Mouse (Mus musculus): ENCODE measurements around the gene Abtb2. TPM values are rescaled to one million over a fixed set of nuclear protein-coding genes. Genes with fewer than 3 reads are reported as not detected.
A peak's percentile ranks its signal among the peaks of the same experiment; 100 is the strongest.

The Abtb2 gene
- polyA plus RNA-seq, 1 experiment from 2014 or later: 10.5 TPM

DNA sequence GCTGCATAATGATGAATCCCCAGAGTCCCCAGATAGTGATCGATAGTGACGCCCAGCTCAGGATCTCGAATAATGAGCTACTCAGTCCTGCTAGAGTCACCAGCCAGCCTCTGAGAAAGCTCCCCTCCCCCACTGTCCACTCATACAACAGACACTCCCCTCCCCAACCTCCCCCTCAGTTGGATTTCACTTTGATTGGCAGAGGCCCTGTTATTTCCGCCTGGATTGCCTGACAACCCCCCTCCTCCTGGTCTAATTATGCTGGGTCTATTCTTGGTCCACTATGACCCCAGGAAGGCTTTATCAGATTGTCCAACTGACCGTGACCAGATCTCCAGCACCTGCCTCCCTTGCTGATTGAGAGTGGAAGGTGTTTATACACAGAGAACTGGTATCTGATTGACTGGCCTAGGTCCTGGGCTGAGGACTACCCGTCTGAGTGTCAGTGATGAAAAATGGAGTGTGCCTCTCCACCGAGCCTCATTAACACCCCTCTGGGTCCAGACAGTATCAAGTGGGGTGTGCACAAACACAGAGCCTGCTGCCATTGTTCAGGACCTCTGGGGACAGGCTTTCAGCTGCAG, 59.3 kb downstream of the Abtb2 start:
- Histone ChIP-seq H3K4me2 (replicated peaks) (no peak overlapping the region; the same call in 1 of the 2 replicates), H3K4me1 (replicated peaks; ENCODE audit: control insufficient read depth, insufficient read depth, low read length) (peaks cover 40% of the 10 kb centered on the region), H3K9me3 (ENCODE audit: control insufficient read depth, low read length) (no peaks in the 10 kb centered on the region), H3K4me3 (replicated peaks; ENCODE audit: low read length) (no peak overlapping the region), H3K27ac (peak overlapping the region; percentile 83), H3K36me3 (replicated peaks; ENCODE audit: control insufficient read depth, insufficient read depth) (no peaks in the 10 kb centered on the region), H3K9ac (peak overlapping the region; percentile 26; the same call in 1 of the 2 replicates), H3K27me3 (ENCODE audit: control insufficient read depth, insufficient read depth, low read length) (no peaks in the 10 kb centered on the region)
- WGBS: 2% methylated on average over 7 of the region's 7 CpGs
- ATAC-seq (ENCODE audit: low FRiP score) (peak; percentile 86), DNase-seq (ENCODE audit: low spot score) (peak; percentile 55)

DNA sequence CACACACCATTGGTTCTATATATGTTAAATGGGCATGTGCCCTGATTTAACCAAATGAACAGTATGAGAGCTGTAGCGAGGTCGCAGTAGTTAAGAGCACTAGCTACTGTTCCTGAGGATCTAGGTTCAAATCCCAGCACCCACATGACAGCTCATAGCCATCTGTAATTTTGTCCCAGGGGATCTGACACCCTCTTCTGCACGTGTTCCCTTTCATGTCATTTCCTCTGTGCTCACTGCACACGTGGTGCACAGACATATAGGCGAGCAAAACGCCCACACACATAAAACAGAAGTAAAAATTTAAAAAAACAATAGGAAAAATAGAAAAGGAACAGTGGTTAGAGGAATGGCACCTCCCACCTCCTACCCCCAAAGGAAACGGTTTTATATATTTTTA, 61.0 kb downstream of the Abtb2 start:
- Histone ChIP-seq H3K9ac (no peak overlapping the region), H3K4me2 (replicated peaks) (no peak overlapping the region), H3K27me3 (ENCODE audit: control insufficient read depth, insufficient read depth, low read length) (no peaks in the 10 kb centered on the region), H3K4me1 (replicated peaks; ENCODE audit: control insufficient read depth, insufficient read depth, low read length) (peaks cover 48% of the 10 kb centered on the region), H3K4me3 (replicated peaks; ENCODE audit: low read length) (no peak overlapping the region), H3K36me3 (replicated peaks; ENCODE audit: control insufficient read depth, insufficient read depth) (no peaks in the 10 kb centered on the region), H3K9me3 (ENCODE audit: control insufficient read depth, low read length) (no peaks in the 10 kb centered on the region), H3K27ac (no peak overlapping the region)
- DNase-seq (ENCODE audit: low spot score) (no peak), ATAC-seq (ENCODE audit: low FRiP score) (no peak)
- 81% methylated on average over 7 of the region's 7 CpGs for WGBS

DNA sequence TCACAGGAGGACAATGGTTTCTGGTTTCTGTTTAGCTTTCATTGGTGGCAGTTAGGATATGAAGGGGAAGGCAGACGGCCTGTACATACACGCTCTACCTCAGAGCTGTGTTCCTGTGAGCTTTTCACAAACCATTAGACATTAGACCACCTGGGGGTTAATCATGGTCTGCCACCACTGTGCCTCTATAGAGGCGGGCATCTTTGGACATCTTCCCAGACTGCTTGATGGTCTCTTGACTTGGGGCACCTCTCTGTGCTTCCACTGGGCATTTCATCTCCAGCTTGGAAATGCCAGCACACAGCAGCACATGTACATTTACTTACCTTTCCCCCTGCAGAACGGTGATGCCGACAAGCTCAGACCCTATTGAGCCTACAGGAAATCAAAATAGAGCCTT, 63.8 kb downstream of the Abtb2 start:
- Histone ChIP-seq H3K36me3 (replicated peaks; ENCODE audit: control insufficient read depth, insufficient read depth) (no peaks in the 10 kb centered on the region), H3K9ac (no peak overlapping the region), H3K9me3 (ENCODE audit: control insufficient read depth, low read length) (no peaks in the 10 kb centered on the region), H3K4me2 (replicated peaks) (no peak overlapping the region), H3K4me1 (replicated peaks; ENCODE audit: control insufficient read depth, insufficient read depth, low read length) (peaks cover 28% of the 10 kb centered on the region), H3K4me3 (replicated peaks; ENCODE audit: low read length) (no peak overlapping the region), H3K27ac (no peak overlapping the region), H3K27me3 (ENCODE audit: control insufficient read depth, insufficient read depth, low read length) (no peaks in the 10 kb centered on the region)
- DNase-seq (ENCODE audit: low spot score) (no peak), ATAC-seq (ENCODE audit: low FRiP score) (no peak)
- WGBS: 56% methylated on average over 5 of the region's 5 CpGs

- no peak overlapping the region for H3K9ac ChIP-seq
- H3K36me3 ChIP-seq (replicated peaks; ENCODE audit: control insufficient read depth, insufficient read depth): no peaks in the 10 kb centered on the region
- no peaks in the 10 kb centered on the region for H3K27me3 ChIP-seq (ENCODE audit: control insufficient read depth, insufficient read depth, low read length)
- DNase-seq (ENCODE audit: low spot score) (no peak), ATAC-seq (ENCODE audit: low FRiP score) (no peak)
- peak overlapping the region; percentile 28 for H3K27ac ChIP-seq
- H3K4me3 ChIP-seq (replicated peaks; ENCODE audit: low read length): no peak overlapping the region
- WGBS: 72% methylated on average over 7 of the region's 7 CpGs
- H3K4me1 ChIP-seq (replicated peaks; ENCODE audit: control insufficient read depth, insufficient read depth, low read length): peaks cover 16% of the 10 kb centered on the region
- no peaks in the 10 kb centered on the region for H3K9me3 ChIP-seq (ENCODE audit: control insufficient read depth, low read length)
- H3K4me2 ChIP-seq (replicated peaks): no peak overlapping the region
Measured at GRCm38 (mm10) chr2:103631293-103631717, 65.2 kb downstream of the Abtb2 start.

DNA sequence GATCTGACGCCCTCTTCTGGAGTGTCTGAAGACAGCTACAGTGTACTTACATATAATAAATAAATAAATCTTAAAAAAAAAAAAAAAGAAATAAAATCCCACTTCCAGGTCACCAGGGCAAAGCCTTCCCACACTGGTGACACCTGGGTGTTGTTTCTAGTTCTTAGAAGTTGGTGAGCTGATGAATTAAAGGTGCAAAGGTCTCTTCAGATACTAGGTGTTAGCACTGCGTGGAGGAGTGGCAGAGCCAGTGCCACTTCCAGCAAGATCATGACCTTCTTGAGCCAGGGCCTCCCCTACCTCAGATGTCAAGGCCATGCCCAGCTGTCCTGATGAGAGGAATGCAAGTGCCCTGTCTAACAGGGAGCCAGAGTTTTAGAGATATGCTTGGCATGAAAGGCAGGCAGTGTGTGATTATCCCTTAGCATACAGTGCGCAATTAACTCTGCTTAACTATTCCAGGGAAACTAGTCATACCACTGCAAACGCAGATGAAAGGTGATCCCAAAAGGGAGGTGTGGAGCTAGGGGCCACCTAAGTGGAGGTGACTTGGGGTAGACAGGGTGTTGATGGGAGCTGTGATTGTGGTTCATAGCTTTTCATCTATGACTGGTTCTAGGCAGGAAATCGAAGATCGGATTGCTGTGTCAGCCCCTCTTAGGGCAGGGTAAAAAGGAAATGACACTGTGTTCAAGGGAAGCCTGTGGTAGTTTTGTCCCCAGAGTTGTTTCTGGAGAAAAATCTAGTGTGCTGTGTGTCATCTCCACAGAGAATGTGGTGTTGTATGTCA, 66.2 kb downstream of the Abtb2 start:
- H3K9ac ChIP-seq: no peak overlapping the region
- H3K4me2 ChIP-seq (replicated peaks): no peak overlapping the region
- DNase-seq (ENCODE audit: low spot score) (no peak), ATAC-seq (ENCODE audit: low FRiP score) (no peak)
- WGBS: 88% methylated on average over 5 of the region's 6 CpGs
- H3K27ac ChIP-seq: no peak overlapping the region
- H3K4me3 ChIP-seq (replicated peaks; ENCODE audit: low read length): no peak overlapping the region
- no peaks in the 10 kb centered on the region for H3K9me3 ChIP-seq (ENCODE audit: control insufficient read depth, low read length)
- no peaks in the 10 kb centered on the region for H3K27me3 ChIP-seq (ENCODE audit: control insufficient read depth, insufficient read depth, low read length)
- no peaks in the 10 kb centered on the region for H3K36me3 ChIP-seq (replicated peaks; ENCODE audit: control insufficient read depth, insufficient read depth)
- H3K4me1 ChIP-seq (replicated peaks; ENCODE audit: control insufficient read depth, insufficient read depth, low read length): peaks cover 21% of the 10 kb centered on the region

- Histone ChIP-seq H3K27me3 (ENCODE audit: control insufficient read depth, insufficient read depth, low read length) (no peaks in the 10 kb centered on the region), H3K4me2 (replicated peaks) (no peak overlapping the region), H3K9me3 (ENCODE audit: control insufficient read depth, low read length) (no peaks in the 10 kb centered on the region), H3K4me1 (replicated peaks; ENCODE audit: control insufficient read depth, insufficient read depth, low read length) (peaks cover 26% of the 10 kb centered on the region), H3K4me3 (replicated peaks; ENCODE audit: low read length) (no peak overlapping the region), H3K9ac (no peak overlapping the region), H3K27ac (no peak overlapping the region), H3K36me3 (replicated peaks; ENCODE audit: control insufficient read depth, insufficient read depth) (no peaks in the 10 kb centered on the region)
- ATAC-seq (ENCODE audit: low FRiP score) (no peak), DNase-seq (ENCODE audit: low spot score) (no peak)
- WGBS: 84% methylated on average over 2 of the region's 2 CpGs
Measured at GRCm38 (mm10) chr2:103632926-103633250, 66.8 kb downstream of the Abtb2 start.

GRCm38 (mm10) chr2:103635731-103636487, 69.8 kb downstream of the Abtb2 start:
- ATAC-seq (ENCODE audit: low FRiP score): no peak

DNA sequence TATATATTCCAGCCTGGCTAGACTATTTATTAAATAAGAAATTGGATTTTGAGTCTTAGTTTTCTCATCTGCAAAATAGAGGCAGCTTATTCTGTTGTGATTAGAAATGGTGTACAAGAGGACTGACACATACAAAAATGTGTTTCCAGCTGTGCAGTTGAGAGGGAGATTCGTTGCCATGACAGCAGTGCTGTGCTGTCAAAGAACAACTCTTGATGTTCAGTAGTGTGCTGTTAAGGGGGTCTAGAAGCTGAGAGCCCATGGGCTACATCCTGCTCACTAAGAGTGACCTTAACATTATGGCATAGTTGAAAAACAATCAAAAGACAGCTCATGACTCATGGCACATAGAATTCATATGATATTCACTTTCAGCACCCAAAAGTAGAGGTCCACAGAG, 71.3 kb downstream of the Abtb2 start:
- no peak overlapping the region for H3K4me3 ChIP-seq (replicated peaks; ENCODE audit: low read length)
- ATAC-seq (ENCODE audit: low FRiP score): no peak
- H3K4me2 ChIP-seq (replicated peaks): no peak overlapping the region
- H3K9ac ChIP-seq: no peak overlapping the region
- H3K4me1 ChIP-seq (replicated peaks; ENCODE audit: control insufficient read depth, insufficient read depth, low read length): peaks cover 17% of the 10 kb centered on the region; the same call in 1 of the 2 replicates
- 0 out of 2 replicates have a peak, but pooled peaks cover 4% of the 10 kb centered on the region for H3K27me3 ChIP-seq (ENCODE audit: control insufficient read depth, insufficient read depth, low read length)
- WGBS: 63% methylated on average over 1 of the region's 1 CpGs
- H3K9me3 ChIP-seq (ENCODE audit: control insufficient read depth, low read length): no peaks in the 10 kb centered on the region
- no peak for DNase-seq (ENCODE audit: low spot score)
- H3K27ac ChIP-seq: no peak overlapping the region
- H3K36me3 ChIP-seq (replicated peaks; ENCODE audit: control insufficient read depth, insufficient read depth): no peaks in the 10 kb centered on the region

More at GRCm38 (mm10) chr2:103635731-103636487, 69.8 kb downstream of the Abtb2 start:
- Histone ChIP-seq H3K4me2 (replicated peaks) (no peak overlapping the region), H3K9me3 (ENCODE audit: control insufficient read depth, low read length) (no peaks in the 10 kb centered on the region), H3K27ac (no peak overlapping the region), H3K4me3 (replicated peaks; ENCODE audit: low read length) (no peak overlapping the region), H3K9ac (no peak overlapping the region), H3K27me3 (ENCODE audit: control insufficient read depth, insufficient read depth, low read length) (no peaks in the 10 kb centered on the region), H3K36me3 (replicated peaks; ENCODE audit: control insufficient read depth, insufficient read depth) (no peaks in the 10 kb centered on the region), H3K4me1 (replicated peaks; ENCODE audit: control insufficient read depth, insufficient read depth, low read length) (peaks cover 23% of the 10 kb centered on the region)
- DNase-seq (ENCODE audit: low spot score): no peak
- WGBS: 82% methylated on average over 3 of the region's 3 CpGs

DNA sequence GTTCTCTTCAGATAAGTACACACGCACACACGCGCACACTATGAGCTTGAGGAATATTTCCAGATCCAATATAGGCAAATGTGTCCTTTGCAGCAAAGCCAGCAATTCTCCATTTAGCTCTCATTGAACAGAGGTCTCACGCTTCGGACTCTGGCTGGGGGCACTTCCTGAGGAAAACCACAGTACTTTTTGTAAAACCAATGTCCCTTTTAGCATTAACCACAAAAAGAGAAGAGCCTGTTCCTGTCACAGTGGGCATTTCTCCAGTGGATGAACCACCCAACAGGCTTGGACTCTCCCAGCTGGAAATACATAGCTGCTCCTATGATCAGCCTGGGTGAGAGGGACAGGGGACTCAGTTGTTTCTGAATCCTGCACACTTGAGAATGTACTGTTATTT, 71.8 kb downstream of the Abtb2 start:
- H3K27me3 ChIP-seq (ENCODE audit: control insufficient read depth, insufficient read depth, low read length): 0 out of 2 replicates have a peak, but pooled peaks cover 4% of the 10 kb centered on the region
- 98% methylated on average over 5 of the region's 5 CpGs for WGBS

More for the DNA sequence above, 71.8 kb downstream of the Abtb2 start:
- Histone ChIP-seq H3K4me1 (replicated peaks; ENCODE audit: control insufficient read depth, insufficient read depth, low read length) (peaks cover 18% of the 10 kb centered on the region; the same call in 1 of the 2 replicates), H3K4me2 (replicated peaks) (no peak overlapping the region), H3K36me3 (replicated peaks; ENCODE audit: control insufficient read depth, insufficient read depth) (no peaks in the 10 kb centered on the region), H3K27ac (no peak overlapping the region), H3K9ac (no peak overlapping the region), H3K9me3 (ENCODE audit: control insufficient read depth, low read length) (no peaks in the 10 kb centered on the region), H3K4me3 (replicated peaks; ENCODE audit: low read length) (no peak overlapping the region)
- no peak for ATAC-seq (ENCODE audit: low FRiP score)
- no peak for DNase-seq (ENCODE audit: low spot score)
